Mouse (Mus musculus): ENCODE results near the gene Ndufa13.
A peak's percentile ranks its signal among the peaks of the same experiment; 100 is the strongest.
"Not testable (repeated sequence)": the region's sequence is repeated elsewhere in the genome, so short reads cannot be mapped to it uniquely, and the experiment has no call there.

The Ndufa13 gene

DNA sequence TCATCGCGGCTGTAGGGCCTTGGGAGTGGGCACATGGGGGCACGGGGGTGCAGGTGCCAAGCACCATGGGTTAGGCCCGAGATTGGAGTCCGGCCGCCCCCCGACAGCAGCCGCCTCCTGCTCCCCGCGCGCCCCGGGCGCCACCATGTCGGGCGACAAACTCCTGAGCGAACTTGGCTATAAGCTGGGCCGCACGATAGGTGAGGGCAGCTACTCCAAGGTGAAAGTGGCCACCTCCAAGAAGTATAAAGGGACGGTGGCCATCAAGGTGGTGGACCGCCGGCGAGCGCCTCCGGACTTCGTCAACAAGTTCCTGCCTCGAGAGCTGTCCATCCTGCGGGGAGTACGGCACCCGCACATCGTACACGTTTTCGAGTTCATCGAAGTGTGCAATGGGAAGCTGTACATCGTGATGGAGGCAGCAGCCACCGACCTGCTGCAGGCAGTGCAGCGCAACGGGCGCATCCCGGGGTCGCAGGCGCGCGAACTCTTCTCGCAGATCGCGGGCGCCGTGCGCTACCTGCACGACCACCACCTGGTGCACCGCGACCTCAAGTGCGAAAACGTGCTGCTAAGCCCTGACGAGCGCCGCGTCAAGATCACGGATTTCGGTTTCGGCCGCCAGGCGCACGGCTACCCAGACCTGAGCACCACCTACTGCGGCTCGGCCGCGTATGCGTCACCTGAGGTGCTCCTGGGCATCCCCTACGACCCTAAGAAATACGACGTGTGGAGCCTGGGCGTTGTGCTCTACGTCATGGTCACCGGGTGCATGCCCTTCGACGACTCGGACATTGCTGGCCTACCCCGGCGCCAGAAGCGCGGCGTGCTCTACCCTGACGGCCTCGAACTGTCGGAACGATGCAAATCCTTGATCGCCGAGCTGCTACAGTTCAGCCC lies at the start of gene Ndufa13, which contains the start of the genes Tssk6 and Yjefn3:
Gene Ndufa13 (minus strand): TSS at position 396 of the 900 bp plus-strand sequence.
Gene Tssk6 (plus strand): TSS at position 22 of the 900 bp plus-strand sequence.
Gene Yjefn3 (minus strand): TSS at position 550 of the 900 bp plus-strand sequence.
- DNase-seq (ENCODE audit: low spot score in 2 of 2): no peak

DNA sequence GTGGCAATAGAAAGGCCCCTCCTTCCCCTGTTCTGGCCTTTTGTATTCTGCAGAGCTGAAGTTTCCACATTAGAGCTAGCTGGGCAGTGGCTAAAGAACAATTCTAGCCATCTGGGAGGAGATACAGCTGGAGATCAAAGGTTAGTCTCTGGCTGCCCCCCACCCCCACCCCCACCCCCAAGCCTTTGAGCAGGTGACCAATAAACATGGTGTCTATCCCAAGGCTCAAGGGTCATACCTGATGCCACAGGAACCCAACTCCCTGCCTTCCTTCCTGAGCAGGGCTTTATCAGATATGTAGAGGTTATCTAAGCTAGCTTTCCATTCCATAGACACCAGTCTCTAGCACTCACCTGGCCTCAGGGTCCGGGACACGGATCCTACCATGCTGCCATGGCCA lies 47.9 kb upstream of the Ndufa13 start:
- DNase-seq (ENCODE audit: low spot score in 2 of 2): no peak

DNA sequence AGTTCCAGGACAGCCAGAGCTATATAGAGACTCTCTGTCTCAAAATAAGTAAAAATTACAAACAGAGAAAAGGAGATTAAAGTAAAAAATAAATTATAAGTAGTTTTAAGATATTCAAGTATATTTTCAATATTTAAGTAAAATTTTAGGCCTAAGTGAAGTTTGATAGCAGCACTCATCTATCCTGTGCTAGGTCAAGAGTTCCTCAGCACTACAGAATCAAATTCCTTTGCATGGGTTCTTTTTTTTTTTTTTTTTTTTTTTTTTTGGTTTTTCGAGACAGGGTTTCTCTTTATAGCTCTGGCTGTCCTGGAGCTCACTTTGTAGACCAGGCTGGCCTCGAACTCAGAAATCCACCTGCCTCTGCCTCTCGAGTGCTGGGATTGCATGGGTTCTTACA lies 40.1 kb upstream of the Ndufa13 start:
- not testable (repeated sequence) for DNase-seq (ENCODE audit: low spot score in 2 of 2)

DNA sequence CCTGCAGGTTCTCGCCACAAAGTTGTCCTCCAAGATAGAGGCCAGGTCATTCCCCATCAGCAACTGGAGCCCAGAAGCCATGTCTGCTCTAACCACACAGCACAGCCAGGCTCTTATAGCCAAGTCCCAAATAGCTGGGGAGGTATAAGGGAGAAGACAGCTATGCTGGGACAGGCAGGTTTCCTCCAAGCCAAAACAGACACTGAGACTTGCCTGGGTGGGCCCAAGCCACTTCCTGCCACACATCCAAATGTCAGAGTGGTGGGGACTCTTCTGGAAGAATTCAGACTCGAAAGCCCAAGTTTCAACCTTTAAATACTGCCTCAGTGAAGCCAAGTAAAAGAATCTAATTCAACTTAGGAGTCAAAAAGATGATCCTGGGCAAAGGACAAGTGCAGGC lies 38.0 kb upstream of the Ndufa13 start:
- no peak for DNase-seq (ENCODE audit: low spot score in 2 of 2)

DNA sequence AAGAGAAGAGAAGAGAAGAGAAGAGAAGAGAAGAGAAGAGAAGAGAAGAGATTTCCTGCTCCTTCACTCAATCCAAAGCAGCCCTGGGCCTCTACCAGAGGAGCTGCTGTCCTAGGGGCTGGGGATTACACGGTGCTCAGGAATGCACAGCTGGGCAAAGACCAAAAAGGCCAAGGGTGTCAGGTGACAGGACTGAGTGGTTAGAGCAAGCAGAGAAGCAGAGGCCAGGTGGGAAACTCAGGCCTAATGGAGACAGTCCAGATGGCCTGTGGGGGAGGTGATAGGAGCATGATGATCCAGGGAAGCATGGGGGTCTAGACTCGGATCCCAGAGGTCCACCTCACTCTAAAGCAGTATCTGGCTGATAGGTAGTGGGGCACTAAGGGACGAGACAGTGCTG lies 37.3 kb upstream of the Ndufa13 start:
- no peak for DNase-seq (ENCODE audit: low spot score in 2 of 2)

DNA sequence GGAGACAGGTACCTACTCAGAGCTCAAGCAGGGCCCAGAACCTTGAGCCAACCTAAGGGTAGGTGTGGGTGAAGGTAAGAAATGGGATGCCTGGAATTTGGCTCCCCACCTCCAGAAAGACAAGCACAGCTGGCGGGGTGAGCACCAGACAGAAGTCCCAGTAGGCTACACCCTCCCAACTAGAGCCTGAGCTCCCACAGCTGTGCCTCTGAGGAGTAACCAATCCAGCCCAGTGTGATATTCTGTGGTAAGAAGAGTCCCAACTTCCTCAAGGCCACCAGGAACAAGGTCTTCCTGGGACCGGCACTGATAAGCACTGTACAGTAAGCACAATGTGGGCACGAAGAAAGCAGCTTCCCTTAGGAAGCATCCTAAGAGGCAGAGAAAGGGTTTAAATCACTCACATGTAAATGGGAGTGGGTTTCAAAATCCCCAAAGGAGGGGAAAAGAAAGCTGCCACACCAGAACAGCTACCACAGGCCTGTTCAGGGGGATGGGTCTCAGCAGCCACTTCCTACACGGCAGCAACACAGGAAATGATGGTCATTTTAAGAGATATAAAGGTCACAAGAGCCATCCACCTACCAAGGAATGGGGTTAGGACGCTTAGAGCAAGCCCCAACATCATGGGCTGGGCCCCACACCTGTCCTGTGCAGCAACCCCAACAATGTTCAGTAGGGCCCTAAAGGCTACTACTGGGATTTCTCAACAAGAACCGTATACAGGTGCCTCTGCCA lies 36.1 kb upstream of the Ndufa13 start:
- DNase-seq (ENCODE audit: low spot score in 2 of 2): no peak

DNA sequence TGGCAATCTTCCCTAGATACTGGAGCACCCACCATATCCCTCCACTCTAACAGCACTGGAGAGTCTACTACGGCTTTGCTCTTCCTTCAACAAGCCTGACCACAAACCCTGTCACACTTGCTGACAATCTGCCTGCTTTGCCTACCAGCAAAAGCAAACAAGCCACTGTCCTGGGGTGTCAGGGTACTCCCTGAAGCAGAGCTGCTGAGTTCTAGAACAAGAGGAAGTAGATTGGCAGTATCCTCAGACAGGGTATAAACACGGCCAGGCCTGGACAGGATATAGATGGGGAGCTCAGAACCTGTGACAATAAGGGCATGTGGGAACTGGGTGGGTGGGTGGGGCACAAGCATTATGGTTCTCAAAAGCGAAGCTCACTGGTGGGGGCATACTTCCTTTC lies 35.1 kb upstream of the Ndufa13 start:
- no peak for DNase-seq (ENCODE audit: low spot score in 2 of 2)

DNA sequence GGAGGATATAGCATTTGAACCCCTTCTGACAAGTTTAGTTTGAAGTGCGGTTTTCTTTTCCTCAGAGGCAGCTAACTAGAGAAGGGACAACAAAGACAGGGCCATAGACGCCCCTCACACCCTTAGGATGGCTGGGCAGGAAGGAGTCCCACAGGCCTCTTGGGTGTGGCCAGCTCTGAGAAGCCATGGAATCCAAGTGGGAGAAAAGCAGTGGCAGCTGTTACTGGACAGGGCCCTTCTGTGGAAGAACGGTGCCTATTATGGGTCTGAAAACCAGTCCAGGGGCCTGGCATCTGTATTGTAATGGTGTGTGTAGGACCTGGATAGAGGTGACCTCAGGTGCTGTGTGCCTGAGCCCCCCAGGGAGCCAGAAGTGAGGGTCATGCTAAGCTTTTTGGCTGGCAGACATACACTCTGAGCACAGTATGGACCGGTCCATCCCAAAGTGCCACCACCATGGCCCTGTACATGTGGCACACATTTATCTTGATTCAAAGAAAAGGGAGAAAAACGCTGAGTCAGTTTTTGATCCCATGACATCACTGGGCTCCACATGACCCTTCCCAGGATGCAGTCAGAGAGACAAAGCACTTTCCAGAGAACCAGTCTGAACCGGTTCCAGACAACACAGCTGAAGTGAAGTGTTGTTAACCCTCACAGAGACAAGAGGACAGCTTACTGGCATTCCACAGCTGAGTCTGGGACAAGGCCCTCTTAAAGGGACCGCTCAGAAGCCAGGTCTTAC lies 33.9 kb upstream of the Ndufa13 start:
- peak in 1 of 2 experiments; percentile 24 for DNase-seq (ENCODE audit: low spot score in 2 of 2)

DNA sequence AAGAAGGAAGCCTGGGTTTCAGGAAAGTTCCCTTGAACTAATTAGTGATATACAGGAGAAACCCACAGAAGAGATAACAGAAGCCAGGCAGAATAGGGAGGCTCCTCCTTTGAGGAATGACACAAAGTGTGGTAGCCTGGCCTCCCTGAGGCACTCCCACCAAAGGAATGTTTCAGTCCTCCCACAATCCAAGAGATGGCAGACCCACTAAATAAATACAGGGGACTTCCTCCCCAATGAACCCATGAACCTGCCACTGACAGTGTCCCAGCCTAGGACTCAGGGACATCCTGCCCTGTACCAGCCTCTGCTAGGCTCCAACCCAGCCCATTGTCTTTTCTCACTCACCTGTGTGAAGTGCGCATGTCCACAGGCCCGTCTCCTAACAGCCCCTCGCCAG lies 33.1 kb upstream of the Ndufa13 start:
- no peak for DNase-seq (ENCODE audit: low spot score in 2 of 2)

DNA sequence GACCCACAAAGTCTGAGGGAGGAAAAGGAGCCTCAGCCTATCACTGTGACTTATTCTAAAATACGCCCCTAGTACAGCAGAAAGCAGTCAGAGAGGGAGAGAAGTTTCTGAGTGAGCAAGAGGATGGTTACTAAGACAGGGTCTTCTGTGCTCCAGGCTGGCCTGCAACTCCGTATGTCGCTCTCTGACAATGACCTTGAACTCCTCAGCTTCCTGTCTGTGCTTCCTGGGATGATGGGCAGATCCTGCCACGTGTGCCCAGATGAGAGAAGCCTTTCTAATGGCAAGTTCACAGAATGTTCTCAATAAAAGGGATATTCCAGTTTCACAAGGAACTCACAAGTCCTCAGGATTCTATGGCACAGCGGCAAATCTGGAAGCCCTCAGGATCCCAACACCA lies 32.2 kb upstream of the Ndufa13 start:
- no peak for DNase-seq (ENCODE audit: low spot score in 2 of 2)

DNA sequence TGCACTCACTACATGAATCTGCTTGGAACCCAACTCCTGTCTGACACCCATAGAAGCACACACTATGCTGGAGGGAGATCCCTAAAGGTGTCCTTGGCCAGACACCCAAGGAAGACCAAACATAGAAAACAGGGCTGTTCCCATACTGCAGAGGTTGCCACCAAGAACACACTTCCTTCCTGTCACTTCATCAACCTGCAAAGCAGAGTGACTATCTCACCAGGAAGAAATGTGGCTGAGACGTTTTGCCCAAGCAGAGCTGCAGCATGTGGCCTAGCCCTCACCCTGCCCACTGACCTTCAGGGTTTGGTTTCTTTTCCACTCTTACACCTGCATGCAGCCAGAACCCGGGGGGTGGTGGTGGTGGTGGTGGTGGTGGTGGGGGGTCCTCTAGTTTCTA lies 31.5 kb upstream of the Ndufa13 start:
- no peak for DNase-seq (ENCODE audit: low spot score in 2 of 2)

DNA sequence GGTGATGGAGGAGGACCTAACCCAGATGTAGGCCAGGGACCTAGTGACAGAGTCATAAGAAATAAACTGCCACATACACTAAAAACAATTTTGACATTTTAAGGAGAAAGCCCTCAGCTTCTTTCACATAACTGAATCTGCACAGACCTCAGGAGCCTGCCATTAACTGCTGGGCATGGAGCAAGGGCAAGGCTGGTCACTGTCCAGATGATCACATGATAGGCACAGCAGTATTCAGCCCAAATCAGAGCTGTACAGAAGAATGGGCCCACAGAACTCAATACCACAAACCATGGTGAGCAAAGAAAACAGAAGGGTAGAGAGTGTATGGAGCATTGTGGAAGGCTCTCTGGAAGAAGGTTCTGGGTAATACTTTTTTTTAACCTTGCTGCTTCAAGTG lies 24.5 kb upstream of the Ndufa13 start:
- no peak for DNase-seq (ENCODE audit: low spot score in 2 of 2)

DNA sequence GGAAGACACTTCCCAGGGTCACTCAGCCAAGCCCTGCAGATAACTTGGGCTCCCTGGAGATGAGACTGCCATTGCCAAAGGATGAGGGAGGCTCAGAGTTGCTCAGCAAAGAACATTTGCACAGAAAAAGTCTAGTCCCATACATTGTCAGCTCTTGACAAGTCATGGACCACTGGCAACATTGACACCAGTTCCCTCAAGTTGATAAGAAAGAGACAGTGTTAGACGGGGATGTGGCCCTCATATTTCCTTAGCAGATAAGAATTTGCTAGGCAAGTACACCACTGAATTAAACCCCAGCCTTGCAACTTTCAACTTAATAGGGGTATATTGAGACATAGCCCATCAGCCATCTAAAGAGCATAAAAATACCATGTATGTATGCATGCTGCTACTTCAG lies 21.6 kb upstream of the Ndufa13 start:
- no peak for DNase-seq (ENCODE audit: low spot score in 2 of 2)

DNA sequence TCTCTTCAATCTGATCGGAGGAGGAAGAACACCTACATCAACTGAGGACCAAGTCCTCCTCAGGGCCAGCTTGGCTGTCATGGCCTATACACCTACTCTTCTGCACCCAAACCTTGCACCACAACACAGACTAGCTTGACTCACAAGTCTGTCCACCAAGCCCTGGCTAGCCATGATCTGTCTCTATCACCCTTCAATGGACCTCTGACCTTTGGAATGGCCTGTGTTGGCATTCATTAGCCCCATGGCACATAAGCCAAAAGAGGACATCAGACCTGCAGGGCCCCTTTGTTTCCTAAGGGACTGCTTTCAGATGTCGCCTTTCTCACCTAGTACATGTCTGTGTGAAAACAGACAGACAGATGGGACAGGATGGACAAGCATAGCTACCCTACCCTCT lies 18.8 kb upstream of the Ndufa13 start:
- no peak for DNase-seq (ENCODE audit: low spot score in 2 of 2)

DNA sequence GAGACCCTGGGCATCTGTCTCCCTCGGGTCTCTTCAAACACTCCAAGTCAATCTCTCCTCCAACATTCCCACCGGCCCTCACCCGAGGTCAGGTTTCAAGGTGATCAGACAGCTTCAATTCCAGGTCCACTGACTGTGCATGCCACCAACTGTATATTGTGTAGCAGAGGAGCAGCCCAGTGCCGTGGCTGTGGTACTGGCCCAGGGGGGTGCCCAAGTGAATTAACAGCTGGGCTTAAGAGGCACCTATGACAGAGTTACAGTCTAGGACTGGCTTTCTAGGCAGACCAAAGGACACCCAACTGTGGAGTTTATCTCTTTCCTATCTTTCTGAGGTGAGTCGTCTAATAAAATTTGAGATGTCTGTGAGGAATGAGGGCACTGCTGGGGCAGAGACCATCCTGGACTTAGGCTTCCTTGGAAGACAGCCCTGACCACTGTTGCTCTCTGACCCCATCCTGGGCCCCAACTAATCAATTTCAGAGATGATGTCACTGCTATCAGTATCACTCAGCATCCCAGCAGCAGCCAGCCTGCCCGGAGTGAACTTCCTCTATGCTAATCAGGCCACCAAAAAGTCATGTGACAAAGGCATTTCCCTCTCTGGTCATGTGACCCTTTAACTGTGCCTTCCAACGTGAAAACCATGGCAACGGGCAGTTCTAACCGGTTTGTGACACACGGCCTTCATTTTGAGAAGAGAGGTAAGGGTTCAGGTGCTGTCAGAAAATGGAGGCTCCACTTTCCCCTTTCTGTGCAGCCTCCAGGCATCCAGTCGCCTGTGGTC lies 17.7 kb upstream of the Ndufa13 start:
- peak in 1 of 2 experiments; percentile 25 for DNase-seq (ENCODE audit: low spot score in 2 of 2)

DNA sequence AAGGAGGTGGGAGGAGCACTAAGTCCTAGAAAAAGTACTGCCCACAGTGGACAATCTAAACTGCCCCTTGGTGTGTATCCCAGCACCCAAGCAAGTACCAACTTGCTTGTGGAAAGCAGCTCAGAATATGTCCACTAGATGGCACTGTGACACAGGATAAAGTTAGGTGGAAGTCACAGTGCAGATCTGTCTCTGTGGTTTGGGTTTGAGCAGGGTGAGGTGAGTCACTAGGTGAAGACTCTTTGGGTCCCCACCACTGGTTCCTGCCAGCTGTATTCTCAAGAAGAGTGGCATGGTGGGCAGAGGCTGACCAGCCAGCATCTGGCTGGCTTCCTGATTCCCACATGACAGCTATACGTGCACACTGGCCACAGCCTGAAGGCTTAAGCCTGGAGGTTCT lies 16.7 kb upstream of the Ndufa13 start:
- DNase-seq (ENCODE audit: low spot score in 2 of 2): peak in 1 of 2 experiments; percentile 88

DNA sequence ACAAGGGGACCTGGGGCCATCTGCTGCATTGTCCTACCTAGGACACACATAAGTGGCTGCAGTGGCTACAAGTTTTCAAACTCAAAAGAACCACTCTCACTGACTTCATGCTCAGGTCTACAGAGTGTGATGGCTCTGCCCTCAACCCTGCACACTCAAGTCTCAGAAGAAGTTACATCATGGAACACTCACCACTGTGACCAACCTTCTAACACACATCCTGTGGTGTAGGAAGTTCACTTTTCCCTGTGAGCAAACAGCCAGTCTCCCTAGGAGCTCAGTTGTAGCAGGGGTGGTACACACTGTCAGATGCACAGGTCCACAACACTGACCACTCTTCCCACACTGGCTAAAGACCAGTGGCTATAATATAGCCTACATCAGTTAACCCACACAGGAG lies 16.1 kb upstream of the Ndufa13 start:
- no peak for DNase-seq (ENCODE audit: low spot score in 2 of 2)

DNA sequence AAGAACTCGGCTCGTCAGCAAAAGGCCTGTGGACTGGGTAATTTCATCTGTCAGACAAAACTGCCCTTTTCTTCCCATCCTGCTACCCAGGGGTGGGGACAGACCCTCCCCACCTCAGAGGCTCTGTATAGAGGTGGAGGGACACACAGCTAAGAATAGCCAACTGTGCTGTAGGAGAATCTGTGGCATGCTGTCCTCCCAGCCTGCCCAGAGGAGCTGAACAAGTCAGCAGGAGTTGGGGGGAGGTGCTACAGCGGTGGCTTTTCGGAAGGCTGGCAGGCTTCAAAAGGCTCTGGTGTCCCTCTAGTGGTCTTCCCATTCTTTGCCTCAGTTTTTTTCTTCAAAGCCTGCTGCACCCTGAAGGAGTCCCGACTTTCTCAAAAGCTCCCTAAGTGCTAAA lies 13.4 kb upstream of the Ndufa13 start:
- peak in 1 of 2 experiments; percentile 46 for DNase-seq (ENCODE audit: low spot score in 2 of 2)

DNA sequence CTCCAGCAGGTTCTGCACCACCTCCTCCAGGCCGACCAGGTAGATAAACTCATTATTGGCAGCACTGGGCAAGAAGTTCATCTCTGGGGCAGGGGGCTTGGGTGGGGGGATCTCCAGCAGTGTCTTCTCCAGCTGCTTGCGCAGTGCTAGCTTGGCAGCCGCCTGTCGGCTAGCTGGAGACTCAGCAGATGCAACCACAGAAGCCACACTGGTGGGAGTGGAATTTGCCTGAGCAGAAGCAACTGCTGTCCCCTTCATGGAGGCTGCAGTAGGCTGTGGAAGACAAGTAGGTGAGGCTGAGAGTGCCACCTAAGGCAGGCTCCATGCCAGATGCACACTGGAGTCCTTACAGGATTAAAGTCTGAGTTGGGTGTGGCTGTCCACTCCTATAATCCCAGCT lies 12.2 kb upstream of the Ndufa13 start:
- DNase-seq (ENCODE audit: low spot score in 2 of 2): no peak

DNA sequence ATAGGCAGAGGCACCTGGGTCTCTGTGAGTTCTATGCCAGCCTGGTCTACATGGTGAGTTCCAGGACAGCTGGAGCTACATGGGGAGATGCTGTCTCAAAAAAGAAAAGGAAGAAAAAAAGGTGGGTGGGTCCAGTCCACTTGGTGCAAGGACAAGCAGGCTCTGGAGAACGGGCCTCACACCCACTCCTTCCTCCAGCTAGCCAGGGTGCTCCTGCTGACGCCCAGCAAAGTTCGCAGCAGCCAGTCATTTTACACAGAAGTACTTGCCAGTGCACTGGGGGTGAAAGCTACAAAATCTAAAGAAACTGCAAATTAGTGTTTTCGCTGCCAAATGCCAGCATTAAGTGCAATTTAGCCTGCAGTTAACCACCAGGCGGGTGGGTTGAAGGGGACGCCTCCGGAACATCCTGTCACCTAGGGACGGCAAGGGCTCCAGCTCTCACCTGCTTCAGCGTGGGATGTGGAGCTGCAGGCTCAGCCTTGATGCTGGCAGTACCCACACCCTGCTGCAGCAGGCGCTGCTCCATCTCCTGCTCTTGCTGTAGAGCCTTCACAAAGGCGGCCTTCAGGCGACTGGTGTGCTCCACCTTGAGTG lies 10.2 kb upstream of the Ndufa13 start:
- peak; percentile 61 to 74 for DNase-seq (ENCODE audit: low spot score in 2 of 2)

DNA sequence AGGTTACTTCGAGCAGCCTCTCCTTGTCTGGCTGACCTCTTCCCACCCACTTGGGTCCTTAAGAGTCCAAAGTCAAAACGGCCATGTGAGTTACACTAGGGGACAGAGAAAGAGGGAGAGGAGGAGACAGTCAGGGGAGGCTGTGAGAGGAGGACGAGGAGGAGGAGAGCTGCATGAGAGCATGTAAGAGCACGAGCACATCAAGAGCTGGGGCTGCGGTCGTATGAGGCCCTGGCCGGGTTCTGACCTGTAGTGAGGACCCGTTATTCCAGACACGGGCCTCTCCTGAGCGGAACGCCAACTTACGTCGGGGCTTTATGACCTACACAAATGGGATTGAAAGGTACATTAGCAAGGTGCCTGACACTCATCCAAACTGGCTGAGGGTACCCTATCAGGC lies 9.6 kb upstream of the Ndufa13 start:
- no peak for DNase-seq (ENCODE audit: low spot score in 2 of 2)

All from left cerebral cortex, adult 9 months (tissue).